ENCODE assay signal across 19 mouse cellular contexts in the genomic region with DNA sequence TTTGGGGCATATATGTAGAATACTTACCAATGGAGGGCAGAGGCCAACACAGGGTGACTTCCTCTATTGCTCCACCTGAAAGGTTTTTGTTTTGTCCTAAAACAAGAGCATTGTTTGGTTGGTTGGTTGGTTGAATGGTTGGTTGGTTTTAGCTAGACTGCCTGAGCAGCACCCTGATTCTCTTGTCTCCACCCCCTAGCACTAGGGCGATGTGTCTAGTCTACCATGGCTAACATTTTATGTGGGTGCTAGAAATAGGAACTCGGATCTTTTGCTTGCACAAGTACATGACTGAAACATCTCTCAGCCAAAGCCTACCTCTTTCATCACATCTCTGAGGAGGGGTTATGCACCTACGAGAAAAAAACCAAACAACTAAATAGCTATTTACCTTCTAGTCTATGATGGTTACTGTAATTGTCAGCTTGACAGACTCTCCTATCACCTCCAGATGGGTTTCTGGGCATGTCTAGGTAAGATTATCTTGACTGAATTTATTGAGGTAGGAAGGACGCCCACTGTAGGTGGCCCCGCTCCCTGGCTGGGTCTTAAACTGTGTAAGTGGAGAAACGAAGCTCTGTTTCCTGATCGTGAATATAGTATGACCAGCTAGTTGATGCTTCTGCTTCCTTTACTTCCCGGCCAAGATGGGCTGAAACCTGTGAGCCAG.
DNase-seq lines count a peak whose midpoint lies in the region; ATAC-seq and TF ChIP-seq lines count a peak whose summit lies in the region.
"Had no signal": no experiment of that assay in that cellular context is flagged by ENCODE, and none has a peak within 500 bp of the region (broad histone marks: within the 10 kb centered on the region; RNA-seq: fewer than 3 reads in every experiment).

No protein-coding gene starts in this region.

- peaks cover 10 to 56% of the 10 kb centered on the region in 2 experiments; a peak in 3 of 4 replicates for H3K4me1 ChIP-seq in CH12.LX (ENCODE audit: control insufficient read depth in 1 of 2, insufficient read depth in 2 of 2)
- H3K4me1 ChIP-seq in liver, embryonic 14.5 days (replicated peaks; ENCODE audit: control insufficient read depth in 2 of 2, insufficient read depth in 2 of 2, low read length in 1 of 2), result peaks cover 42 to 51% of the 10 kb centered on the region in 2 experiments
- H3K4me1 ChIP-seq: forebrain, embryonic 12.5 days; hindbrain, embryonic 12.5 days; midbrain, embryonic 12.5 days had no signal

- DNase-seq in CH12.LX (ENCODE audit: extremely low read depth), result peak; percentile 42
- DNase-seq in liver, embryonic 14.5 days (ENCODE audit: low read depth in 3 of 3, low spot score in 3 of 3), result no peak
- DNase-seq in ovary, postnatal 36 days (ENCODE audit: low spot score), result no peak
- no peak for DNase-seq in cerebellum, adult 8-10 months
- DNase-seq in kidney, postnatal 25 days, result no peak
- DNase-seq: cerebellum, adult 11 months; layer of hippocampus, adult 9-11 months; lung, postnatal 14 days had no signal

- no peaks in the 10 kb centered on the region; the same call in none of the 2 replicates for H3K79me2 ChIP-seq in CH12.LX (replicated peaks; ENCODE audit: control insufficient read depth, extremely low read depth, insufficient read depth, poor library complexity, severe bottlenecking)

- no peaks in the 10 kb centered on the region for H3K9me3 ChIP-seq in CH12.LX (replicated peaks; ENCODE audit: low read length)
- no peaks in the 10 kb centered on the region for H3K9me3 ChIP-seq in liver, embryonic 14.5 days (ENCODE audit: control insufficient read depth, low read length)
- H3K9me3 ChIP-seq: embryonic facial prominence, embryonic 12.5 days; forebrain, embryonic 12.5 days; heart, embryonic 13.5 days; hindbrain, embryonic 12.5 days; limb, embryonic 15.5 days; midbrain, embryonic 12.5 days had no signal

- no peak for TF ChIP-seq RAD21 in CH12.LX (IDR thresholded peaks at IDR 0.05; ENCODE audit: low read depth, low read length)

- peaks cover 2 to 18% of the 10 kb centered on the region in 2 experiments for H3K36me3 ChIP-seq in CH12.LX (replicated peaks in 1 of 2; ENCODE audit: control insufficient read depth in 1 of 2, insufficient read depth in 1 of 2, low read length in 1 of 2)
- no peaks in the 10 kb centered on the region; the same call in 1 of the 2 replicates for H3K36me3 ChIP-seq in liver, embryonic 14.5 days (replicated peaks; ENCODE audit: control insufficient read depth, insufficient read depth, low read depth)
- H3K36me3 ChIP-seq: hindbrain, embryonic 12.5 days; midbrain, embryonic 12.5 days had no signal

- dilution Hi-C loops in CH12.LX (cut with MboI; ENCODE audit: extremely low pct_ligation_motif_present, extremely low pct_unique_long_range_greater_than_20kb, low sequenced_read_pairs), result no loop called here

- TF ChIP-seq POLR2A in CH12.LX (IDR thresholded peaks at IDR 0.05; ENCODE audit: low read depth, low read length), result no peak

- no peak for TF ChIP-seq EP300 in CH12.LX (IDR thresholded peaks at IDR 0.05; ENCODE audit: low read length)
- 0 out of 2 replicates have a peak, but pooled peaks have one; percentile 28 for TF ChIP-seq EP300 in liver, embryonic 14.5 days (IDR thresholded peaks at IDR 0.05; ENCODE audit: low read depth)

- ATAC-seq in erythroblast, adult 5-6 weeks (replicated peaks; ENCODE audit: low FRiP score, poor library complexity, severe bottlenecking), result 0 out of 2 replicates have a peak, but pooled peaks have one; percentile 19
- peak; percentile 44 for ATAC-seq in liver, embryonic 14.5 days (ENCODE audit: insufficient read depth)
- peak; percentile 86 for ATAC-seq in neutrophil, adult 5-6 weeks (ENCODE audit: extremely low read depth, insufficient number of reproducible peaks, low FRiP score, poor library complexity, severe bottlenecking)
- ATAC-seq: intestine, embryonic 16.5 days; Patski had no signal

- in situ Hi-C loops in CH12.LX (cut with MboI; ENCODE audit: low pct_ligation_motif_present, low pct_unique_long_range_greater_than_20kb, low sequenced_read_pairs), result no loop called here

- no peak for TF ChIP-seq CTCF in CH12.LX (conservative IDR thresholded peaks at IDR 0.05 in 1 of 2, IDR thresholded peaks at IDR 0.05 in 1 of 2; ENCODE audit: low read depth in 2 of 2, low read length in 2 of 2)
- TF ChIP-seq CTCF in liver, embryonic 14.5 days (IDR thresholded peaks at IDR 0.05; ENCODE audit: low read depth), result peak; percentile 14; the same call in 1 of the 2 replicates

- H3K4me2 ChIP-seq in CH12.LX (ENCODE audit: insufficient read depth, low read depth, poor library complexity, severe bottlenecking), result peak overlapping the region; percentile 30; the same call in 1 of the 2 replicates
- H3K4me2 ChIP-seq in liver, embryonic 14.5 days (ENCODE audit: low read depth), result peak overlapping the region; percentile 40
- H3K4me2 ChIP-seq: embryonic facial prominence, embryonic 12.5 days; forebrain, embryonic 12.5 days; heart, embryonic 13.5 days; hindbrain, embryonic 12.5 days; limb, embryonic 15.5 days; midbrain, embryonic 12.5 days had no signal

- 45% methylated on average over 8 of the region's 8 CpGs for WGBS in liver, embryonic 14.5 days (ENCODE audit: insufficient replicate concordance)

- no peak overlapping the region for H3K9ac ChIP-seq in CH12.LX (ENCODE audit: insufficient read depth, low read depth)
- H3K9ac ChIP-seq in liver, embryonic 14.5 days (replicated peaks), result peak overlapping the region; percentile 54
- H3K9ac ChIP-seq: embryonic facial prominence, embryonic 12.5 days; forebrain, embryonic 12.5 days; heart, embryonic 13.5 days; hindbrain, embryonic 12.5 days; limb, embryonic 15.5 days; midbrain, embryonic 12.5 days had no signal

- no peaks in the 10 kb centered on the region for H3K27me3 ChIP-seq in CH12.LX (replicated peaks)
- H3K27me3 ChIP-seq in liver, embryonic 14.5 days (ENCODE audit: control insufficient read depth, insufficient read depth, low read length), result no peaks in the 10 kb centered on the region
- H3K27me3 ChIP-seq: embryonic facial prominence, embryonic 12.5 days; forebrain, embryonic 12.5 days; heart, embryonic 13.5 days; hindbrain, embryonic 12.5 days; limb, embryonic 15.5 days; midbrain, embryonic 12.5 days; Patski had no signal

- no peak overlapping the region for H3K4me3 ChIP-seq in CH12.LX (replicated peaks in 1 of 3; ENCODE audit: low read depth in 2 of 3, low read length in 2 of 3, poor library complexity in 1 of 3)
- H3K4me3 ChIP-seq in liver, embryonic 14.5 days (ENCODE audit: insufficient read depth in 1 of 2, low read depth in 2 of 2, low read length in 2 of 2), result no peak overlapping the region
- H3K4me3 ChIP-seq: embryonic facial prominence, embryonic 12.5 days; forebrain, embryonic 12.5 days; heart, embryonic 13.5 days; hindbrain, embryonic 12.5 days; limb, embryonic 15.5 days; midbrain, embryonic 12.5 days had no signal

- H3K27ac ChIP-seq in CH12.LX (ENCODE audit: insufficient read depth, low read depth), result no peak overlapping the region
- H3K27ac ChIP-seq in liver, embryonic 14.5 days, result peak overlapping the region; percentile 83
- H3K27ac ChIP-seq: embryonic facial prominence, embryonic 12.5 days; forebrain, embryonic 12.5 days; heart, embryonic 13.5 days; hindbrain, embryonic 12.5 days; kidney, postnatal 0 days; limb, embryonic 15.5 days; midbrain, embryonic 12.5 days had no signal

TF ChIP-seq in CH12.LX, 34 proteins besides CTCF, POLR2A, EP300 and RAD21:
- TF ChIP-seq MAFK (IDR thresholded peaks at IDR 0.05; ENCODE audit: insufficient replicate concordance, low read length) (no peak), SIN3A (IDR thresholded peaks at IDR 0.05; ENCODE audit: low read length) (no peak), MXI1 (IDR thresholded peaks at IDR 0.05; ENCODE audit: low read depth, low read length) (no peak), NRF1 (IDR thresholded peaks at IDR 0.05; ENCODE audit: low read depth, low read length) (no peak), IRF4 (IDR thresholded peaks at IDR 0.05; ENCODE audit: low read depth, low read length) (no peak), NELFE (IDR thresholded peaks at IDR 0.05; ENCODE audit: low read depth, low read length) (no peak), HCFC1 (IDR thresholded peaks at IDR 0.05; ENCODE audit: low read depth, low read length) (no peak), PAX5 (IDR thresholded peaks at IDR 0.05; ENCODE audit: low read length) (no peak), ZKSCAN1 (IDR thresholded peaks at IDR 0.05; ENCODE audit: borderline replicate concordance, low read depth, low read length) (no peak), TCF12 (IDR thresholded peaks at IDR 0.05; ENCODE audit: low read depth, low read length) (no peak), MYC (IDR thresholded peaks at IDR 0.05; ENCODE audit: low read depth, low read length) (no peak), ETS1 (conservative IDR thresholded peaks at IDR 0.05; ENCODE audit: low read depth, low read length) (no peak)

Comparison
In these comparisons a context has a peak if more than half of its experiments do, and no peak if none do; other contexts are left out.
1. ATAC-seq: peak in every context shown above with its lines; median percentile 86 in neutrophil, adult 5-6 weeks; 44 in liver, embryonic 14.5 days; 19 in erythroblast, adult 5-6 weeks.